Mouse (Mus musculus) thymus, adult 2 months (tissue): ENCODE measurements at regions not wholly inside any gene's neighbourhood (a gene's known extent, or its start where the extent isn't known, plus 50 kb on each side); places are given as distances from the start of the nearest gene placed in this dataset.

Experiments used
- CTCF ChIP-seq: fragments of 200-500 bp; IDR thresholded peaks from 2 replicates; pipeline ENCODE4 v1.5.1; 2012; ENCODE audit warnings: mild to moderate bottlenecking, control low read depth, low read length, moderate library complexity, borderline replicate concordance; ENCODE audit not compliant: control insufficient read depth, poor library complexity, insufficient read depth; ENCODE audit errors: extremely low read depth
- POLR2A ChIP-seq: fragments of 200-500 bp; IDR thresholded peaks from 2 replicates; pipeline ENCODE4 v1.6.1; 2012; ENCODE audit warnings: mild to moderate bottlenecking, low read length, control low read depth, moderate library complexity; ENCODE audit not compliant: control insufficient read depth, poor library complexity, insufficient read depth; ENCODE audit errors: extremely low read depth

GRCm38 (mm10) chr17:3260796-3261195 lies 65.6 kb upstream of the Tiam2 start:
- TF ChIP-seq CTCF (no peak), POLR2A (no peak)
